Mouse (Mus musculus) layer of hippocampus, adult 2 months (tissue): Measurements from ENCODE around the gene Rmi1. TPM values are rescaled to one million over a fixed set of nuclear protein-coding genes. Genes with fewer than 3 reads are reported as not detected.
"Not testable (repeated sequence)": the region's sequence is repeated elsewhere in the genome, so short reads cannot be mapped to it uniquely, and the experiment has no call there.

ENCODE experiments used
- DNase-seq, 2 experiments: peaks; one replicate each; pipeline ENCODE4 v3.0.0; 2022; ENCODE audit warnings: low spot score in 2 of 2
- H3K27ac ChIP-seq: fragments of 200-600 bp; 2 replicates; pipeline ENCODE4 v1.8.1; 2022
- H3K4me3 ChIP-seq: fragments of 200-600 bp; 2 replicates; pipeline ENCODE4 v1.8.1; 2022; ENCODE audit warnings: mild to moderate bottlenecking
- CTCF ChIP-seq: fragments of 200-600 bp; conservative IDR thresholded peaks from 2 replicates; pipeline ENCODE4 v1.8.1; 2022; ENCODE audit warnings: antibody characterized with exemption, mild to moderate bottlenecking, moderate library complexity
- total RNA-seq, 2 experiments: library from RNA; stranded (reverse); gene quantifications; 2 replicates each; pipeline ENCODE4 v1.2.3; 2021

The Rmi1 gene
- total RNA-seq, 2 experiments from 2014 or later, result 16.8 to 17.9 TPM

DNA sequence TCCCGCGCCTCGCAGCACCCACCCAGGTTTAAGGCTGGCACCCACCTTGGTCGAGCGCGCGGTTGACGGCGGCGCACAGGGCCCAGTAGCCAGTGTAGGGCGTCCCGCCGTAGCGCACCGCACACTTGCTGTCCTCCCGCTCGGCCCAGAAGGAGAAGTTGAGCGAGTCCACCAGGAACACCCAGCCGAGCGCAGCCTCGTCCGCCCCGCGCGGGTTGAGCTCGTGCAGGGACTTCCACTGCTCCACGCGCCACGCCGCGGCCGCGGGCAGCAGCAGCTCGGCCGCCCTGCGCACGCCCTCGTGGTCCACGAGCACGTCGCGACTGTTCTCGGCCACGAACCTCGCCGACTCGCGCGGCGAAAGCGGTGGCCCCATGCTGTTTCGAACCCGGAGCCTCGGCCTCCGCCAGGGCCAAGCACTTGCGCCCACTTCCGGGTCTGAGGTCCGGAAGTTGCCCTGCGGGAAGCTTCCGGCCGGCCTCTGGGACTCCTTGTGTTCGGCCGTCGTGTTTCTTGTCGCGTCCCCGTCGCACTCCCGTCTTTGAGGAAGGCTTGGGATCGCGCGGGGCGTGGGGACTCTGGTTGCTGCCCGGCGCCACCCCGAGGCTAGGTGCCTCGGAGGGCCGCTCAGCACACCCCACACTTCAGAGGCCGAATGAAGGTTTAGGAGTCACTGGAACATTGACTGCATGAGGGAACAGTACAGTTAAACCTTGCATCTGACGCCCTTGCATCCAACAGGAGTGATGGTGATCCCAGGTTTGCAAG, 17.1 kb upstream of the Rmi1 start, which contains the start of gene 2210016F16Rik:
TSS of gene 2210016F16Rik (minus strand) at position 447 of the 768 bp plus-strand sequence.
- Histone ChIP-seq H3K27ac (peak within 1 kb of the TSS; percentile 54), H3K4me3 (peak within 1 kb of the TSS; percentile 67)
- TF ChIP-seq CTCF, result peak; percentile 42
- DNase-seq, result peak in 1 of 2 experiments; percentile 34

DNA sequence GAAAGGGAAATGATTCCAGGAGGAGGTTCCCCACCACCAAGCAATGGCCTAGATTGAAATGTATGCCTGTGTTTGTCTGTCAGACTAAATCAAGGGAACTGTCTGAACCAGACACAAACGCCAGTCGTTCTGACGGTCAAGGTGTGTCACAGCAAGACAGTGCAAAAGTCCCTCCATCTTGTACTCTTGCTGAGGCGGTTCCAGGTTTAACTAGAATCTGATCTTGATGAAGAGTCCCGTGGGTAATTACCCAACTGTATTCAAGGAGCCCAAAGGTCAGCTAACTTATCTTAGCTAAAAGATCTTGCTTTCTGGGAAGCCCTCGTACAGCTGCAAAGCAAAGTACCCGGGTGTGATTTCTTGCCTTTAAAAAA, 16.5 kb upstream of the Rmi1 start:
- DNase-seq, result no peak
- Histone ChIP-seq H3K4me3 (peak overlapping the region; percentile 67), H3K27ac (peak overlapping the region; percentile 54; the same call in 1 of the 2 replicates)
- no peak for TF ChIP-seq CTCF

DNA sequence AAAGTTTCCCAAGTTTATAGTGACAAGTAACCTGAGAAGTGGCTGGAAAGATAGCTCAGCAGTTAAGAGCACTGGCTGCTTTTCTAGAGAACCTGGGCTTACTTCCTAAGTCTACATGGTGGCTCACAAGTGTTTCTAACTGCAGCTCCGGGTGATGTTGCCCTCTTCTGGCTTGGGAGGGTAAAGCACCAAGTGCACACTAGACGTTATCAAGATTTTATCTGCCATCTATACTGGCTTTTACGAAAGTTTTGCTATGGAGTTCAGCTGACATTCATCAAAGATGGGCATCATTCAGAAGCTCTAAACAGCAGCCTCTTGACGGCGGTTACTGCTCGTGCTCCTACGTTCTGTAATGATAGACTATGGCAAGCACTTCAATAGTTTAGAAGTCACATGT, 14.1 kb upstream of the Rmi1 start:
- no peak overlapping the region for H3K27ac ChIP-seq
- DNase-seq, result peak; percentile 62 to 68

DNA sequence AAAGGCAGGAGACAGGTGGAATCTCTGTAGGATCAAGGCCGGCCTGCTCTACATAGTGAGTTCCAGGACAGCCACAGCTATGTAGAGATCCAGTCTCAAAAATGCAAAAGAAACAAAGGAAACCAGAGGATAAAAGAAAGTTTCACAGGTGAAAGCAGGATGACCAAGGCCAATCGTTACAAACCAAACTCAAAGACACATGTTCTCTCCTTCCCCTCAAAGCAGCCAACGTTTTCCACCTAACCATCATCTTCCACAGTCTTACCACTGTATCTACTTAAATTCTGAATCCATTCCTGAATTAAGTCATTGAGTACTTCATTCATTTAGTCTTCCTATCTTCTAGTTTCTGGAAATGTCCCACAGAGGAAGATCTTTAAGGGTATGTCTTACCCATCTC, 13.7 kb upstream of the Rmi1 start:
- no peak overlapping the region for H3K4me3 ChIP-seq
- DNase-seq, result no peak
- no peak for TF ChIP-seq CTCF
- H3K27ac ChIP-seq, result no peak overlapping the region

More for the DNA sequence above, 14.1 kb upstream of the Rmi1 start:
- peak; percentile 91 for TF ChIP-seq CTCF
- no peak overlapping the region for H3K4me3 ChIP-seq

DNA sequence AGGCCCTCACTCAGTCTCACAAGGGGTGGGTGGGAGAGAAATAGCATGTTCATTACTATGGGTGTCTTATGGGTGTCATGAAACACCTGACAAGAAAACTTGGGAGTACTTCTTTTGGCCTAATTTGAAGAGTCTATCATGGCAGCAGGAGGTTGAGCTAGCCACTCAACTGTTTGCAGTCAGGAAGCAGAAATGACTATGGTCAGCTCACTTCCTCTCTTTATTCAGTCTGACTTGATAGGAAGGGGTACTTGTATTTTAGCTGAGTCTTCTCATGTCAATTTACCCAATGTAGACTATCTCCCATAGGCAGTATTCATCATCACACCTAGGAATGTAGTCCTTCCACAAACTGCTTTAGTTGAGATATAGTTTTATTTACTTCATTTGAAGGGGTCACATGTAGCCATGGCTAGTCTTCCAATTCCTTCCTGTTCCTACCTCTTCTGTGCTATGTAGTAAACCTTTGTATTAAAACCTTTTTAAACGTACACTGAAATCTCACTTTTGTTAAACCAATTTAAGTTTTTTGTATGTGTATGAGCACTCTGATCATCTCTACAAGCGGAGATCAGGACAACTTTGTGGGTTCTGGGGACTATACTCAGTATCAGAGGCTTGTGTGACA, 12.6 kb upstream of the Rmi1 start:
- DNase-seq, result no peak
- no peak overlapping the region for H3K4me3 ChIP-seq
- TF ChIP-seq CTCF, result no peak
- no peak overlapping the region for H3K27ac ChIP-seq

DNA sequence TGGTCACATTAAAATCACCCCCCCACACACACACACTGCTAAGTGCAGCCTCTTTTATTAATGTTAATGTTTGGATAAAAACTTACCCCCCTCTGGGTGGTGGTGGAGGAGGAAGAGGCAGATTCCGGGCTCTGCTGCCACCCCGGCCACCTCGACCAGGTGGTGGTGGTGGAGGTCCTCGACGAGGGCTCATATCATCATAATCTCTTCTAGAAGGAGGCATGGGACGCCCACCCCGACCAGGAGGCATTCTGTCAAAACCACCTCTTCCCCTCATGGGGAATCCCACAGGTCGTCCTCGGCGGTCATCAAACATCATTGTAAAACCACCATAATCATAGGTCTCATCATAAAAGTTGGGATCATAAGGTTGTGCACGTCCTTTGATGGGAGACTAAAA, 7.7 kb upstream of the Rmi1 start:
- not testable (repeated sequence) for DNase-seq, H3K4me3 ChIP-seq, H3K27ac ChIP-seq

DNA sequence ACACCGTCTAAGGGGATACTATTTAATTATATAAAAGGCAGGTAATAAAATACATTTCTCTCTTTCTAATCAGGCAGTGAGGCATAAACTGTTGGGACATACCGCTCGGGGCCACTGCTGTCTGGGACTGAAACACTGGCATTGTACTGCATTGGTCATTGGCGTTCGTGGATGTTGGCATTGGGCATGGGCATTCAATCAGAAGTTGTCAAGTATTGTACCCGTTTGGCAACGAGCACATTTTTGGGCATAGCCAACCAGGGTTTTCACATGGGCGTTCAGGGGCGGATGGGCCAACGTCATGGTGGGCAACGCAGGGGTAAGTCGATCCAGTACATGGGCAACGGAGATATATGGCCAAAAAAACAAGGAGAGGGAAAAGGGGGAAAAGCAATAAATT, 4.4 kb upstream of the Rmi1 start:
- DNase-seq, result no peak
- TF ChIP-seq CTCF, result no peak
- H3K4me3 ChIP-seq, result no peak overlapping the region
- H3K27ac ChIP-seq, result no peak overlapping the region

DNA sequence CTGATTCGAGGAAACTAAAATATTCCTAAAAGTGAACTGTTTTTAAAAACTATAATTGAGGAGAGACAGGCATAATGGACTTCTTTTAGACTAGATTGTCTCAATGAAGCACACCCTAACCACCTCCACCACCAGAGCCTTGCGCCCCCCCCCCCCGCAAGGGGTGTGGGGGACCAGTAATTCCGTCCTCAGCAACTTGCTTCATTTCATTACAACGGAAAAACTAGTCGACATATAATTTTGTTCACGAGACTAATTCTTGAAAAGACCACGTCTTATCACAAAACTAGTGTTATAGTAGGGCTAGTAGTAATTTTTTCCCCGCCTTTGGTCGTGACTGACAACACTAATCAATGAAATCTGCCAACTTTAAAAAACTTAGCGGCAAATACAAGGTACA, 1.5 kb upstream of the Rmi1 start:
- DNase-seq, result no peak
- Histone ChIP-seq H3K4me3 (peak overlapping the region; percentile 93), H3K27ac (peak overlapping the region; percentile 99; the same call in 1 of the 2 replicates)
- no peak for TF ChIP-seq CTCF

DNA sequence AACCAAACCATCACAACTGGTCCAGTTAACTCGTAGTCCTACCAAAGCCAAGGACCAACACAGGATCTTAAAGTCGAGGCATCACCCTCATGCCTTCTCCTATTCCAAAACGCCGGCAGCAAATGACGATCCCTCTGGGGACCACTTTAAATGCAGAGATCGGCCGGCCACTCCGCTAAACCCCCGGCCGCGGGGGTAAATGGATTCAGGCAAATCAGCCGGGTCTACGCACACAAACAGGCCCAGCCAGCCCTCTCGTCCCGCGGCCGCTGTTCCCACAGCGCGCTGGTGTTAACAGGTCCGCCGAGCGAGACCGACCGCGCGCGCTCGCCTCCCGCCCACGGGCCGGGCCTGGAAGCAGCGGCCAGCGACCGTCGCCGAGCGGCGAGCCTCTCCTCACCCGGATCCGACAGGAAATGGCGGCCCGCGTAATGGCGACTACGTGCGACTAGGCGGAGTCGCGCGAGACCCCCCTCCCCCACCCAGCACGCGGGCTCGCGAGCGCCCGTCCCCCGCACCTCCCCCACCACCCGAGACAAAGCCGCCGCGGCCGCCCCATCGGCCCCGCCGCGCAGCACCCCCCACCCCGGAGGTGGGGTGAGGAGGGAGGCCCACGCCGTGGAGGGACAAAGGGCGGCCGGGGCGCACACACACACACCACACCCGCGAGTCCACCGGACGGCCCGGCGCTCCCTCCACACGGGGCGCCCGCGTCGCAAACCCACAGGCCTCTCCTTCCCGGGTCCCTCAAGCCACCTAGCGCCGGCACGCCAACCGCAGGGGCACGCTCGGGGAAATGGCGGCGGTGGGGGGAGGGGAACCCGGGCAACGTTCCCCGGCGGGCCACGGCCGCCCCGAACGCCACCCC, 679 bp upstream of the Rmi1 start:
- H3K27ac ChIP-seq, result peak overlapping the region; percentile 99
- peak; percentile 63 to 73 for DNase-seq
- peak; percentile 38 for TF ChIP-seq CTCF

DNA sequence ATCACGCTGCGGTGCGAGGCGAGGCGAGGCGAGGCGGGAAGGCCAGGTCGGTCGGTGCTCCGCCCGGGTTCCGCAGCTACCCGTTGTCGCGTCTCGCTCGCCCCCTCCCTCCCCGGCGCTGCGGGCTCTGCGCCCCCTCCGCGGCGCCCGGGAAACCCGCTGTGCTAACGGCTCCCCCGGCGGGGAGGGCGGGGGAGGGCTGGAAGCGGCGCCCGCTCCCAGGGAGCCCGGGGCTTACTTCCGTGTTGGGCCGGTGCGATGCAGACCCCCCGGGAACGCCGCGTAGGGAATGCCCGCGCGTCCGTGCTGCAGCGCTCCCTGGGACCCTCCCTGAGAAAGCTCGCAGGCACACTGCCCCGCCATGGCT, 679 bp downstream of the Rmi1 start:
- Histone ChIP-seq H3K27ac (peak overlapping the region; percentile 99), H3K4me3 (peak overlapping the region; percentile 93)
- DNase-seq, result no peak
- no peak for TF ChIP-seq CTCF

More for the DNA sequence above, 679 bp upstream of the Rmi1 start:
- peak overlapping the region; percentile 93 for H3K4me3 ChIP-seq

DNA sequence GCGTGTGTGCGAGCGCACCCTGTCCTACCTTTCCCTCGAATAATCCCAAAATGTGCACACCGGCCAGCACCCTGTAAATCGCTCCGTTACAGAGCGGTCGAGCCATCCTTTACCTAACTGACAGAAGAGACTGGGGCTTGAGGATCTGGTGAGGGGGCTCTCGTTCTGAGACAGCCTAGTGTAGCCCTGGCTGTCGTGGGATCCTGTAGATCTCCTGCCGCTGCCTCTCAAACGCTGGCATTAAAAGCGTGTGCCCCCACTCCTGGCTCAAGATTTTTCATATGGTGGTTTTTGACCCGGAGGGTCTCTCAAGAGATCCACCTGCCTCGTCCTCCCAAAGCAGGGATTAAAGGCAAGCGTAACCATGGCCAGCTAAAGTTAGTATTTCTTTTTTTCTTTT, 1.2 kb downstream of the Rmi1 start, which contains the start of gene Hnrnpk:
TSS of gene Hnrnpk (minus strand) at position 101 of the 400 bp plus-strand sequence.
- Histone ChIP-seq H3K4me3 (peak within 1 kb of the TSS; percentile 93), H3K27ac (peak within 1 kb of the TSS; percentile 99)
- not testable (repeated sequence) for DNase-seq

DNA sequence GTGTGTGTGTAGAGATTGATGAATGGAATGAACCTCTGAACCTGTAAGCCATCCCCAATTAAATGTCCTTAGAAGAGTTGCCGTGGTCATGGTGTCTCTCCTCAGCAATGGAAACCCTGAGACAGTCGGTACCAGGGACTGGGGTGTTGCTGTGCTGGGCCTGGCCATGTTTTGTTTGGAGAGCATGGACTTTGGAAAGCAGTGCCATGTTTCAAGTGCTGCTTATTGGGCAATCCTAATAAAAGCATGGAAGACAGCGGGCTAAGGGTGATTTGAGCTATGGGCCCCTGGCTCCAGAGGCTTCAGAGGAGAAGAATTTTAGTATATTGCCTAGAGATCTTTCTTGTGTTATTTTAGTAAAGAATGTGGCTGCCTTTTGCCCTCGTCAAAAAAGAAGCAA, 9.0 kb downstream of the Rmi1 start:
- Histone ChIP-seq H3K4me3 (no peak overlapping the region), H3K27ac (no peak overlapping the region)
- no peak for TF ChIP-seq CTCF
- no peak for DNase-seq

DNA sequence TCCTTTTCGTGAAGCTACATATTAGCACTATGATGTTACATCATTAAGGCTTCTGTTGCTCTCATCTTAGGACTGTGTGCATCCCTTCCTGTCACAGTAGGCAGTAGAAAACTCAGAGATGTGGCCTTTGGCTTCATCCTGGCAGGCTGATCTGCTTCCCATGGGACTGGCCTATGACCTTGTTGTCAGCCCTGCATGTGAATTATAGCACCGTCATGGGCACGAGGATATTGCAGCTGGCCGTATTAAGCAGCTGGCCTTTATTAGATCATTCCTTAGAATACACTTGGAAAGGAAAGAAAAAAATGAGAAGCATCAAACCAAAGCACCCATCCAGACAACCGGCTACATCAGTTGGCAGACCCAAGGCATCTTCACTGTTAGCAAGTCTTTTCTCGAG, 13.3 kb downstream of the Rmi1 start:
- no peak for DNase-seq
- H3K4me3 ChIP-seq, result no peak overlapping the region
- TF ChIP-seq CTCF, result no peak
- no peak overlapping the region for H3K27ac ChIP-seq
